Mouse (Mus musculus) cerebellum, adult 11 months (tissue): ENCODE data around the gene Hoga1.
"Not testable (repeated sequence)": the region's sequence is repeated elsewhere in the genome, so short reads cannot be mapped to it uniquely, and the experiment has no call there.

Source experiments
- DNase-seq: peaks from one replicate; pipeline ENCODE4 v3.0.0; 2022

Gene Hoga1

GRCm38 (mm10) chr19:42071886-42072608, 26.6 kb downstream of the Hoga1 start:
- no peak for DNase-seq

GRCm38 (mm10) chr19:42072802-42073201, 27.4 kb downstream of the Hoga1 start:
- DNase-seq, result no peak

GRCm38 (mm10) chr19:42075051-42075450, 29.6 kb downstream of the Hoga1 start:
- DNase-seq, result no peak

DNA sequence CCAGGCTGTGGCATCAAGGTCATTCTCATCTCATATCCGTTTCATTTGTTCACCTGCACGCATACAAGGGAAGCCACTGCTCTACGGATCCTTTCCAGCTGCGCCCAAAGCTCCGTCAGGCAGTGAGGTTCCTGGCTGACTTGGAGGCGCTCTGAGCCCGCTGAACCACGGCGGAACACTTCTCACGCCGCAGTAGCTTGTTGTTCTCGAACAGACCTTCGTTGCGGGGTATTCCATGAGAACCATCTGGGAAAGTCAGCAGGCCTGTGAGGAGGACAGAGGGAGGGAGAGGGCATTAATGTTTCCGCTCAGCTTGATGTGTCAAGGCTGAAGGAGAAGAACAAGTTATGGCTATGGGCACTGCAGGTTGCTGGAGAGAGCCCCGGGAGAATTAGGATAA, 30.6 kb downstream of the Hoga1 start:
- no peak for DNase-seq

DNA sequence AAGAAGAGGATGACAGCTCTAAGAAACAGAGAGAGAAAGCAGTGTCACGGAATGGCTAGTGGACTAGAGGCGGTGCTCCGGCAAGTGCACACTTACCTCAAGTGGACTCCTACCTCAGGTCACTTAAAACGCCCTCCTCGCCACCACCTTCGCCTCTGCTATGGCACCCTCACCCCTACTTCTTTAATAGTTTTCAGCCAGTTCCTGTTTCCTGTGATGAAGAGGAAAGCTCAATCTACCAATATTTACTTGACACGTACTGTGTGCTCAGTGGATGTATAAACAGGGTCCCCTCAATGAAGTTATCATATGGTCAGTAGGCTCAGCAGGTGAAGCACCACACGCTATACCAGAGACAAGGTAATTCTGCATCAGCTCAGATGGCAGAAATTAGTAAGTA, 33.2 kb downstream of the Hoga1 start:
- DNase-seq, result no peak

GRCm38 (mm10) chr19:42079006-42079405, 33.6 kb downstream of the Hoga1 start:
- no peak for DNase-seq

GRCm38 (mm10) chr19:42079950-42080349, 34.5 kb downstream of the Hoga1 start:
- no peak for DNase-seq

DNA sequence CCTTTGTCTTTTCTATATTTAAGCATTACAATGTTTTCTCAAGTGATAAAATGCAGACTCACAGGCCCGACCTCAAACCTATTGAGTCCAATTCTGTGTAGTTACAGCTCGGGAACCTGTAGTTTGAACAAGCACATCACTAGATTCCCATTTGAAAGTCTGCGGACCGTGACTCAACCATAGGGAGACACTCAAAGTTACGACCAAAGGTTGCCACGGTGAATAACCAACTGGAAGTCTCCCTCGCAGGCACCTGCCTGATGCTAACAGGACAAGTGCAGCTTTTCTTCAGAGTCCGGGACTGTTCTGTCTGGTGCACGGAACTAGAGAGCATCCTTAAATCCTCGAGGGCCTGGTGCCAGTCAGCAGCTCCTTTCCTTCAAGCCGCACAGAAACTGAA, 35.1 kb downstream of the Hoga1 start:
- no peak for DNase-seq

DNA sequence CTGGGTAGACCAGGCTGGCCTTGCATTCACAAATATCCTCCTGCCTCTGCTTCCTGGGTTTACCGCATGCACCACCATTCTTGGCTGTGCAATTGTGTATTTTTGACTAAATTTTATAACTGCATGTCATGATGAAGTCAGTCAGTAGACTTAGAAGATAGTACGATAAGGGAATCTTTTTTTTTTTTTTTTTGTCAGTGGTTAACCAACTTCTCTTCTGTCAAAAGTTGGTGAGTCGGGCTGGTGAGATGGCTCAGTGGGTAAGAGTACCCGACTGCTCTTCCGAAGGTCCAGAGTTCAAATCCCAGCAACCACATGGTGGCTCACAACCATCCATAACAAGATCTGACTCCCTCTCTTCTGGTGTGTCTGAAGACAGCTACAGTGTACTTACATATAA, 36.2 kb downstream of the Hoga1 start:
- not testable (repeated sequence) for DNase-seq

- DNase-seq, result no peak
These were observed 40.3 kb downstream of the Hoga1 start for GRCm38 (mm10) chr19:42085690-42086089.

DNA sequence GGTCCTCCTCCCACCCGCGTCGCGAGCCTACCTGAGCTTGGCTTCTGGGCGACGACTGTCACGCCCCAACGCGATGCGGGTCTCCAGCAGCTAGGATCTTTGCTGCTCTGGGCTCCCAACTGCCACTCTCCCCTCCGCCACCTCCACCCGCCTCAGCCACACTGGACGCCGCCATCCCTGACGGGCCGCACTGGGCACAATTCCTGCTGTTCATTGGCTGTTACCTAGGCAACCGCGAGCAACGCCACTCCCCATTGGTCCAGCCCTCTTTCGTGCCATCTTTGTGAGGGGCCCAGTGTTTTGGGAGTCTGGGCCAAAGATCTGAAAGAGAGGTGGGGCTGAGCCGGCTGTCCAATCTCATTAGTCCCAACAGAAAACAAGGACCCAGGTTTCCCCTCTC, 40.8 kb downstream of the Hoga1 start, which contains the start of gene Morn4:
Gene Morn4, minus strand, starts transcription at position 192 of the 400 bp plus-strand sequence.
- DNase-seq, result peak; percentile 88

GRCm38 (mm10) chr19:42089103-42089747, 43.8 kb downstream of the Hoga1 start:
- peak; percentile 46 for DNase-seq

- peak; percentile 99 for DNase-seq
These were observed 44.6 kb downstream of the Hoga1 start, which contains the start of gene Pi4k2a for GRCm38 (mm10) chr19:42089748-42090595. Gene Pi4k2a, plus strand, starts transcription at chr19:42090470.

DNA sequence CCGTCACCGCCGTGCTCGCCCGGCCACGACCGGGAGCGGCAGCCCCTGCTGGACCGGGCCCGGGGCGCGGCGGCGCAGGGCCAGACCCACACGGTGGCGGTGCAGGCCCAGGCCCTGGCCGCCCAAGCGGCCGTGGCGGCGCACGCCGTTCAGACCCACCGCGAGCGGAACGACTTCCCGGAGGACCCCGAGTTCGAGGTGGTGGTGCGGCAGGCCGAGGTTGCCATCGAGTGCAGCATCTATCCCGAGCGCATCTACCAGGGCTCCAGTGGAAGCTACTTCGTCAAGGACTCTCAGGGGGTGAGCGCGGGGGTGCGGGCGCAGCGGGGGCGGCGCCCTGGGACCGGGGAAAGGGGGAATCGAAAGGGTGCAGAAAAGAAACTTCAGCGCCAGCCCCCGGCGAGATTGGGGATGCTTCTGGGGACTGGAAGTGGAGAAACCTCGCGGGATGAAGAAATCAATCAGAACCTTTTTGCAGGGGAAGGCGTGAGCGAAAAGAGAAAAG, 45.3 kb downstream of the Hoga1 start:
- no peak for DNase-seq

GRCm38 (mm10) chr19:42099406-42099805, 54.0 kb downstream of the Hoga1 start:
- DNase-seq, result no peak

GRCm38 (mm10) chr19:42104681-42105080, 59.3 kb downstream of the Hoga1 start:
- no peak for DNase-seq

GRCm38 (mm10) chr19:42115783-42116335, 70.4 kb downstream of the Hoga1 start:
- no peak for DNase-seq

- DNase-seq, result no peak
These were observed 72.7 kb downstream of the Hoga1 start for GRCm38 (mm10) chr19:42118142-42118541.

- no peak for DNase-seq
These were observed 73.2 kb downstream of the Hoga1 start for GRCm38 (mm10) chr19:42118596-42118995.

GRCm38 (mm10) chr19:42120451-42120850, 75.0 kb downstream of the Hoga1 start:
- DNase-seq, result no peak
